Mouse (Mus musculus) limb, embryonic 14.5 days (tissue): ENCODE measurements around the gene Pde6c. TPM values are rescaled to one million over a fixed set of nuclear protein-coding genes. Genes with fewer than 3 reads are reported as not detected.

Experiments used
- ATAC-seq: fragments of 200-750 bp; cut with Nextera tagmentation; 2 replicates; pipeline ENCODE4 v1.8.0; 2017; ENCODE audit warnings: low read depth, moderate number of reproducible peaks, moderate TSS enrichment; ENCODE audit not compliant: low FRiP score
- DNase-seq: peaks from one replicate; pipeline ENCODE4 v3.0.0-alpha.2; 2015; ENCODE audit warnings: low spot score
- H3K27ac ChIP-seq: fragments of 300-500 bp; sonication (generic); replicated peaks from 2 replicates; pipeline ENCODE4 v1.5.1; 2014; ENCODE audit warnings: low read depth, mild to moderate bottlenecking, low read length, moderate library complexity, mixed read lengths
- H3K27me3 ChIP-seq: fragments of 300-500 bp; sonication (generic); 2 replicates; pipeline ENCODE4 v1.6.1; 2014; ENCODE audit warnings: low read length, mixed read lengths; ENCODE audit not compliant: control insufficient read depth, insufficient read depth
- H3K36me3 ChIP-seq: fragments of 300-500 bp; sonication (generic); 2 replicates; pipeline ENCODE4 v1.6.1; 2014; ENCODE audit warnings: mild to moderate bottlenecking, low read length, moderate library complexity, mixed read lengths; ENCODE audit not compliant: control insufficient read depth, insufficient read depth
- H3K4me1 ChIP-seq: fragments of 300-500 bp; sonication (generic); 2 replicates; pipeline ENCODE4 v1.6.1; 2014; ENCODE audit warnings: antibody characterized with exemption, low read length, mixed read lengths; ENCODE audit not compliant: control insufficient read depth, insufficient read depth
- H3K4me2 ChIP-seq: fragments of 300-500 bp; sonication (generic); replicated peaks from 2 replicates; pipeline ENCODE4 v1.6.1; 2014; ENCODE audit warnings: low read depth, mild to moderate bottlenecking, low read length, moderate library complexity; ENCODE audit not compliant: severe bottlenecking
- H3K4me3 ChIP-seq: fragments of 300-500 bp; sonication (generic); replicated peaks from 2 replicates; pipeline ENCODE4 v1.5.1; 2014; ENCODE audit warnings: low read length
- H3K9ac ChIP-seq: fragments of 300-500 bp; sonication (generic); 2 replicates; pipeline ENCODE4 v1.6.1; 2014; ENCODE audit warnings: mild to moderate bottlenecking, low read depth, low read length, moderate library complexity; ENCODE audit not compliant: severe bottlenecking
- H3K9me3 ChIP-seq: fragments of 300-500 bp; sonication (generic); 2 replicates; pipeline ENCODE4 v1.6.1; 2016; ENCODE audit warnings: low read length; ENCODE audit not compliant: control insufficient read depth
- POLR2A ChIP-seq: fragments of 200-500 bp; IDR thresholded peaks from 2 replicates; pipeline ENCODE4 v1.8.0; 2012; ENCODE audit warnings: inconsistent platforms, mild to moderate bottlenecking, moderate library complexity, borderline replicate concordance; ENCODE audit not compliant: insufficient read depth, insufficient read length; ENCODE audit errors: extremely low read depth
- WGBS: fragments of 180-500 bp; shearing (Covaris S2); extraction: QIAGEN DNeasy Blood & Tissue Kit; methylation state at CpG from one replicate; pipeline ENCODE4 v1.1.7; 2014; 5-methylcytosine and 5-hydroxymethylcytosine counted together
- polyA plus RNA-seq, 2 experiments: library from polyadenylated mRNA; depleted of rRNA in 1 of 2; stranded (reverse) in 1 of 2; unstranded in 1 of 2; fragments of >200 nt; fragmentation: Nextera tagmentation in 1 of 2; extraction: Ambion mirVana in 1 of 2; gene quantifications; 2 replicates each; pipeline versions ENCODE4 v1.2.1 to v1.2.3; 2012 to 2014

The Pde6c gene
- polyA plus RNA-seq, 2 experiments: 0.04 TPM; not detected in 1

DNA sequence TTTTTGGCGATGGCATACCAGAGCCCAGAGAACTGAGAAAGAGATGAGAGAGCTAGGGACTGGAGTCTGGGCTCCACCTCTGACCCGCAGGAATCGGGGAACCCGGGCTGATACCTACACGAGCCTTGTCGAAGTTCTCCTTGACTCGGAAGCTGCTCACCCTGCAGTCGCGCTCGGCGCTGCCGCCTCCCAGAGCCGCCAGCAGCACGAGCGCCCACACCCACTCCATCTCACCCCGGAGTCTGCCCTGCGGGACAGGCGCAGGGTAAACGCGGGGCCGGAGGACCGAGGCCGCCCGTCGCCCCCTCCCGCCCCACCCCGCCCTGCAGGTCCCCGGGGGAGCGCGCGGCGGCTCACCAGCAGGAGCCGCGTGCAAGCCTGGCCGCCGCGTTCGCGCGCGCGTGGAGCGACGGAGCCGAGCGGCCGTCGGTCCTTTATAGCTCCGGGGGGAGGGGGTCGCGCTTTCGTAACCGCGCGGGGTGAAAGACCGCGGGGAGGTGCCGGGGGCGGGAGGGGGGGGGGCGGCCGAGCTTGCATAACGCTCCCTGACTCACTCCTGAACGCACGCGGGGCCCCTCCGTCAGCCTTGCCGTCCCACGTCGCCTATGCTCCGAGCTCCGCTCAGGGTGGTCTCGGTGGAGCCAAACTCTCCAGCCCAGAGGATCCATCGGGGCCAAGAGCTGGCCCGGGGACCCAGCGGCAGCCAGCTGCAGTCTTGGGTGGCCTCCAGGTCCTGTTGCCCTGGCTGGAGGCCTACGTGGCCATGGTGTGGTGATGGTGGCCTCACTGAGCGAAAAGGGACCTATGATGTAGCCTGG is 8.0 kb upstream of the Pde6c start:
- Histone ChIP-seq H3K4me3 (peak overlapping the region; percentile 56), H3K27me3 (peaks cover 16% of the 10 kb centered on the region), H3K9me3 (no peaks in the 10 kb centered on the region), H3K4me2 (peak overlapping the region; percentile 94), H3K4me1 (no peaks in the 10 kb centered on the region), H3K36me3 (no peaks in the 10 kb centered on the region), H3K9ac (peak overlapping the region; percentile 63), H3K27ac (no peak overlapping the region)
- no peak for TF ChIP-seq POLR2A
- peak; percentile 28 for DNase-seq
- ATAC-seq: peak; percentile 72
- 1% methylated on average over 50 of the region's 77 CpGs for WGBS

DNA sequence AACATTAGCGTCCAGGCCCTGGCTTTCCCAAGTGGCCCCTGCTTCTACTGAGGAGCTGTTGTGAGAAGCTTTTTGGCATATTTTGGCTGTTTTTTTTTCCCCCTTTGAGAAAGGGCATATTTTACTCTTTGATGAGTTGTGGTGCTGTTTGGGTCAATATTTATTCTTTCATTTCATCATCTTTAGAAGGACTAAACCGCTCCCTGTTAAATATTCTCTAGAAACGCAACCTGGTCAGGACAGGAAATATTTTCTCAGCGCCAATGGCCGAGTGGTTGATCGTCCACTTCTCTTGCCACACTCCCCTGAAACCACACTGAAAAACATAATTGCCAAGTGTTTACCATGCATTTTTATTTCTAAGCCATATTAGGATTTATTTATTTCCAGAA is 7.4 kb upstream of the Pde6c start, which contains the start of gene Rbp4:
Gene Rbp4 (minus strand): TSS at position 63 of the 392 bp plus-strand sequence.
- DNase-seq (no peak), ATAC-seq (no peak)
- peak within 1 kb of the TSS; percentile 94 for H3K4me2 ChIP-seq
- H3K9me3 ChIP-seq: no peaks in the 10 kb centered on the region
- WGBS: 70% methylated on average over 6 of the region's 6 CpGs
- H3K27ac ChIP-seq: no peak within 1 kb of the TSS
- H3K4me3 ChIP-seq: peak within 1 kb of the TSS; percentile 56
- no peaks in the 10 kb centered on the region for H3K4me1 ChIP-seq
- H3K9ac ChIP-seq: peak within 1 kb of the TSS; percentile 63
- H3K27me3 ChIP-seq: peaks cover 16% of the 10 kb centered on the region
- no peaks in the 10 kb centered on the region for H3K36me3 ChIP-seq
- no peak for TF ChIP-seq POLR2A

DNA sequence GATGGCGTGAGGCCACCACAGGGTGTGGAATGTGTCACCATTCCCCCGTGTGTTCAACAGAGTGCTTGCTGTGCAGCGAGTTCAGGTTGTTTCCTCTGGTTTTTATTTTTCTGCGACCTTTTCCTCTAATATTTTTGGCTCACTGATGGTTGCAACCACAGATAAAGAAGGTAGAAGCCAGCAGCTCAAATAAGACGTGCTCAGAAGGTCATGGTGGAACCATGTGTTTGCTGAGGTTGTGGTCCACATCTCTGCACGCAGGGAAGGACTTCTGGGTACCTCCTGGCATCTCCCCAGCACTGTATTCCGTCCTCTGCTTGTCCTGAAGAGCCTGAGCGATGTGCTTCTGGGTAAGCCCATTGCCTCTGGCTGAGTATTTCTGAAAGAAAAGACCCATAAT is 5.9 kb upstream of the Pde6c start:
- ATAC-seq (no peak), DNase-seq (no peak)
- Histone ChIP-seq H3K4me1 (no peaks in the 10 kb centered on the region), H3K36me3 (no peaks in the 10 kb centered on the region), H3K9me3 (no peaks in the 10 kb centered on the region), H3K9ac (no peak overlapping the region), H3K27me3 (peaks cover 16% of the 10 kb centered on the region), H3K27ac (no peak overlapping the region), H3K4me2 (no peak overlapping the region), H3K4me3 (no peak overlapping the region)
- TF ChIP-seq POLR2A: no peak
- WGBS: 68% methylated on average over 8 of the region's 8 CpGs

DNA sequence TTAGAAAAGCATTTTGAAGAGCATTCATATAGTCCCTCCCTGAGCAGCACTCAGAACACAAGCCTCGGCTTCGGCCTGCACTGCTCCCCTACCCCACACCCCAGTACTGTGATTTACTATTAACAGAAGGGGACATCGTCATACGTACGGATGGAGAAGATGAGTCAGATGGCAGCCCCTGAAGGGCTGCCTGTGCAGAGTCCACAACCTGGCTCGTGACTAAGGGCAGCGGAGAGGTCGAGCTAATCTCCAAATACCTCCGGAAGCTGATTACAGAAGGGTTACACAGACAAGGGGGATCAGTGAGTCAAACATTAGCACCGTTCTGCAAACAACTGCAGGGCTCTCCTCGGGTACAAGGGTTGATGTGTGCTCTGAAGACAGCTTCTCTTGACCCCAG is 1.4 kb downstream of the Pde6c start:
- 74% methylated on average over 11 of the region's 11 CpGs for WGBS
- no peak for ATAC-seq
- H3K9ac ChIP-seq: no peak overlapping the region
- H3K9me3 ChIP-seq: no peaks in the 10 kb centered on the region
- no peak for TF ChIP-seq POLR2A
- no peak overlapping the region for H3K4me3 ChIP-seq
- no peaks in the 10 kb centered on the region for H3K4me1 ChIP-seq
- no peak overlapping the region for H3K27ac ChIP-seq
- no peak overlapping the region for H3K4me2 ChIP-seq
- no peak for DNase-seq
- H3K27me3 ChIP-seq: no peaks in the 10 kb centered on the region
- no peaks in the 10 kb centered on the region for H3K36me3 ChIP-seq

- H3K4me2 ChIP-seq: no peak overlapping the region
- TF ChIP-seq POLR2A: no peak
- no peak overlapping the region for H3K27ac ChIP-seq
- H3K4me1 ChIP-seq: no peaks in the 10 kb centered on the region
- H3K9ac ChIP-seq: no peak overlapping the region
- WGBS: 92% methylated on average over 6 of the region's 6 CpGs
- H3K27me3 ChIP-seq: no peaks in the 10 kb centered on the region
- DNase-seq (no peak), ATAC-seq (no peak)
- no peak overlapping the region for H3K4me3 ChIP-seq
- no peaks in the 10 kb centered on the region for H3K9me3 ChIP-seq
- no peaks in the 10 kb centered on the region for H3K36me3 ChIP-seq
Measured at GRCm38 (mm10) chr19:38134806-38135205, 2.2 kb downstream of the Pde6c start.
